ENCODE assay signal across 20 mouse cellular contexts in genomic region chr2:92256141-92256540, GRCm38 (mm10).
A peak's percentile ranks its signal among the peaks of the same experiment; 100 is the strongest.
DNase-seq lines count a peak whose midpoint lies in the region; ATAC-seq and TF ChIP-seq lines count a peak whose summit lies in the region.
"Had no signal": no experiment of that assay in that cellular context is flagged by ENCODE, and none has a peak within 500 bp of the region (broad histone marks: within the 10 kb centered on the region; RNA-seq: fewer than 3 reads in every experiment).

No protein-coding gene starts in this region.

- 74% methylated on average over 7 of the region's 7 CpGs for WGBS in midbrain, embryonic 11.5 days
- 70% methylated on average over 7 of the region's 7 CpGs for WGBS in midbrain, embryonic 14.5 days
- 73% methylated on average over 7 of the region's 7 CpGs for WGBS in hindbrain, postnatal 0 days
- 69% methylated on average over 7 of the region's 7 CpGs for WGBS in intestine, embryonic 15.5 days

- ATAC-seq in midbrain, embryonic 11.5 days (ENCODE audit: low FRiP score): no peak
- ATAC-seq in midbrain, embryonic 14.5 days (ENCODE audit: low FRiP score, low TSS enrichment): no peak
- peak; percentile 28 for ATAC-seq in activated CD4-positive, CD25-positive, alpha-beta regulatory T cell, adult 4 months
- ATAC-seq in hindbrain, postnatal 0 days: no peak
- ATAC-seq in intestine, embryonic 15.5 days: no peak
- ATAC-seq: midbrain, embryonic 13.5 days had no signal

- no peak overlapping the region for H3K4me2 ChIP-seq in midbrain, embryonic 11.5 days
- no peak overlapping the region for H3K4me2 ChIP-seq in midbrain, embryonic 14.5 days (ENCODE audit: low read length)
- H3K4me2 ChIP-seq in hindbrain, postnatal 0 days (ENCODE audit: low read depth, low read length): no peak overlapping the region
- H3K4me2 ChIP-seq in intestine, embryonic 15.5 days (replicated peaks): no peak overlapping the region
- H3K4me2 ChIP-seq: embryonic facial prominence, embryonic 12.5 days; heart, embryonic 13.5 days; hindbrain, embryonic 14.5 days; midbrain, embryonic 13.5 days; neural tube, embryonic 12.5 days had no signal

- H3K36me3 ChIP-seq in midbrain, embryonic 11.5 days (ENCODE audit: control insufficient read depth, insufficient read depth, low read length): no peaks in the 10 kb centered on the region; the same call in 1 of the 2 replicates
- H3K36me3 ChIP-seq in midbrain, embryonic 14.5 days (ENCODE audit: control insufficient read depth, insufficient read depth, low read length): peaks cover 12% of the 10 kb centered on the region
- H3K36me3 ChIP-seq in hindbrain, postnatal 0 days (ENCODE audit: insufficient read depth, low read length): no peaks in the 10 kb centered on the region
- H3K36me3 ChIP-seq in intestine, embryonic 15.5 days: no peaks in the 10 kb centered on the region

- no peaks in the 10 kb centered on the region for H3K4me1 ChIP-seq in midbrain, embryonic 11.5 days (ENCODE audit: control insufficient read depth, insufficient read depth, low read length)
- no peaks in the 10 kb centered on the region for H3K4me1 ChIP-seq in midbrain, embryonic 14.5 days (ENCODE audit: control insufficient read depth, insufficient read depth, low read length)
- no peaks in the 10 kb centered on the region for H3K4me1 ChIP-seq in hindbrain, postnatal 0 days (ENCODE audit: insufficient read depth, low read length)
- no peaks in the 10 kb centered on the region for H3K4me1 ChIP-seq in intestine, embryonic 15.5 days (replicated peaks)
- H3K4me1 ChIP-seq: neural tube, embryonic 12.5 days had no signal

- peak; percentile 37 for DNase-seq in midbrain, embryonic 11.5 days (ENCODE audit: low spot score, missing footprints)
- DNase-seq in midbrain, embryonic 14.5 days: no peak
- DNase-seq in natural killer cell, adult 2 months (ENCODE audit: low spot score in 2 of 2): peak; percentile 23 to 32
- DNase-seq in thymus, postnatal 4 days: peak; percentile 34
- no peak for DNase-seq in hindbrain, postnatal 0 days (ENCODE audit: low spot score)
- DNase-seq: cerebellum, postnatal 36 days; gastrocnemius, postnatal 36 days; kidney, adult 8-10 months; lung, postnatal 14 days; right cerebral cortex, postnatal 4 days had no signal

- no peak overlapping the region for H3K9ac ChIP-seq in midbrain, embryonic 11.5 days (ENCODE audit: low read length)
- no peak overlapping the region for H3K9ac ChIP-seq in midbrain, embryonic 14.5 days (replicated peaks; ENCODE audit: low read length)
- no peak overlapping the region for H3K9ac ChIP-seq in hindbrain, postnatal 0 days (replicated peaks; ENCODE audit: low read length)
- no peak overlapping the region for H3K9ac ChIP-seq in intestine, embryonic 15.5 days
- H3K9ac ChIP-seq: embryonic facial prominence, embryonic 12.5 days; heart, embryonic 13.5 days; hindbrain, embryonic 14.5 days; liver, embryonic 14.5 days; midbrain, embryonic 13.5 days; neural tube, embryonic 12.5 days had no signal

- no peak overlapping the region for H3K27ac ChIP-seq in midbrain, embryonic 11.5 days (ENCODE audit: low read depth, low read length)
- no peak overlapping the region for H3K27ac ChIP-seq in midbrain, embryonic 14.5 days (replicated peaks; ENCODE audit: low read depth, low read length)
- no peak overlapping the region for H3K27ac ChIP-seq in hindbrain, postnatal 0 days
- H3K27ac ChIP-seq in intestine, embryonic 15.5 days: no peak overlapping the region
- H3K27ac ChIP-seq: embryonic facial prominence, embryonic 12.5 days; heart, embryonic 13.5 days; hindbrain, embryonic 14.5 days; left cerebral cortex, adult 2 months; liver, embryonic 14.5 days; midbrain, embryonic 13.5 days; neural tube, embryonic 12.5 days had no signal

- no peak for TF ChIP-seq CTCF in hindbrain, postnatal 0 days (IDR thresholded peaks at IDR 0.05; ENCODE audit: low read depth)

- no peaks in the 10 kb centered on the region for H3K9me3 ChIP-seq in midbrain, embryonic 11.5 days (ENCODE audit: control insufficient read depth, low read length)
- H3K9me3 ChIP-seq in midbrain, embryonic 14.5 days (ENCODE audit: control insufficient read depth, low read length): no peaks in the 10 kb centered on the region
- no peaks in the 10 kb centered on the region for H3K9me3 ChIP-seq in hindbrain, postnatal 0 days (ENCODE audit: low read length)
- H3K9me3 ChIP-seq in intestine, embryonic 15.5 days: no peaks in the 10 kb centered on the region
- H3K9me3 ChIP-seq: embryonic facial prominence, embryonic 12.5 days; heart, embryonic 13.5 days; midbrain, embryonic 13.5 days; neural tube, embryonic 12.5 days had no signal

- no peak overlapping the region for H3K4me3 ChIP-seq in midbrain, embryonic 11.5 days (ENCODE audit: low read depth, low read length)
- H3K4me3 ChIP-seq in midbrain, embryonic 14.5 days (replicated peaks; ENCODE audit: low read depth, low read length): no peak overlapping the region
- no peak overlapping the region for H3K4me3 ChIP-seq in hindbrain, postnatal 0 days (ENCODE audit: low read length)
- H3K4me3 ChIP-seq in intestine, embryonic 15.5 days (replicated peaks): no peak overlapping the region
- H3K4me3 ChIP-seq: embryonic facial prominence, embryonic 12.5 days; heart, embryonic 13.5 days; layer of hippocampus, adult 2 months; left cerebral cortex, adult 2 months; midbrain, embryonic 13.5 days; neural tube, embryonic 12.5 days had no signal

- no peaks in the 10 kb centered on the region for H3K27me3 ChIP-seq in midbrain, embryonic 11.5 days (ENCODE audit: control insufficient read depth, insufficient read depth, low read length)
- no peaks in the 10 kb centered on the region for H3K27me3 ChIP-seq in midbrain, embryonic 14.5 days (ENCODE audit: control insufficient read depth, insufficient read depth, low read length)
- H3K27me3 ChIP-seq in hindbrain, postnatal 0 days (ENCODE audit: insufficient read depth, low read length): no peaks in the 10 kb centered on the region
- no peaks in the 10 kb centered on the region for H3K27me3 ChIP-seq in intestine, embryonic 15.5 days (replicated peaks)
- H3K27me3 ChIP-seq: embryonic facial prominence, embryonic 12.5 days; heart, embryonic 13.5 days; midbrain, embryonic 13.5 days; neural tube, embryonic 12.5 days had no signal

Comparison
In these comparisons a context has a peak if more than half of its experiments do, and no peak if none do; other contexts are left out.
1. DNase-seq: peak in midbrain, embryonic 11.5 days (single experiment), natural killer cell, adult 2 months (2 of 2) and thymus, postnatal 4 days (single experiment); none in midbrain, embryonic 14.5 days (single experiment) and hindbrain, postnatal 0 days (single experiment).